In the genomic region with DNA sequence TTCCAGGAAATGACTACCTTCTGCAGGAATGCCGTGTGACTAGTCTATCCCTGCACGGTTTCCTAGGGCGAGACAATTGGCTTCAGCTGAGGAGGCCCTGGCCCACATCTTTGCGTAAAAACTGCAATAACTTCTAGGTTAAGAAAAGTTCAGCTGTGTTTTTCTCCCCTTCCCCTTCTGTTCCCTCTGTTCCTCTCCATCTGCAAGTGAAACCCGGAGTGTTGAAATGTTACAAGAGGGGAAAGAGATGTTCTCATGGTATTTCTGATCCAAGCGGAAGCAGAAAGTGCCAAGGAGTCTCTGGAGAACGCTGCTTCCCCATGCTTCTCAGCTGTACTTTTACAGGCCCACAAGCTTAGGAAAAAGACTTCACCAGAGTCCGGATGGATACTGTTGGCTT, we compare ENCODE assay signal across 11 mouse cellular contexts.
DNase-seq lines count a peak whose midpoint lies in the region; ATAC-seq lines count a peak whose summit lies in the region.
"Had no signal": no experiment of that assay in that cellular context is flagged by ENCODE, and none has a peak within 500 bp of the region (broad histone marks: within the 10 kb centered on the region; RNA-seq: fewer than 3 reads in every experiment).

No protein-coding gene starts in this region.

- no peak overlapping the region for H3K9ac ChIP-seq in kidney, embryonic 14.5 days (ENCODE audit: low read depth, low read length)
- H3K9ac ChIP-seq in heart, embryonic 13.5 days: no peak overlapping the region
- H3K9ac ChIP-seq in limb, embryonic 15.5 days: no peak overlapping the region
- H3K9ac ChIP-seq: forebrain, embryonic 13.5 days; lung, embryonic 15.5 days had no signal

- DNase-seq in kidney, postnatal 14 days: peak; percentile 11
- DNase-seq in gastrocnemius, postnatal 10 days: peak; percentile 26
- no peak for DNase-seq in c-Kit-positive CD71-positive TER-119-positive erythroid progenitor cells, embryonic 14.5 days (ENCODE audit: low spot score)
- no peak for DNase-seq in testis, postnatal 14 days (ENCODE audit: low spot score)
- DNase-seq in retina, postnatal 1 day: no peak
- DNase-seq: thymus, adult 18-20 months had no signal

- no peak overlapping the region for H3K4me2 ChIP-seq in kidney, embryonic 14.5 days (replicated peaks; ENCODE audit: low read depth, low read length)
- no peak overlapping the region for H3K4me2 ChIP-seq in heart, embryonic 13.5 days
- no peak overlapping the region for H3K4me2 ChIP-seq in limb, embryonic 15.5 days
- H3K4me2 ChIP-seq: forebrain, embryonic 13.5 days; lung, embryonic 15.5 days had no signal

- ATAC-seq in kidney, embryonic 14.5 days (ENCODE audit: low FRiP score, low TSS enrichment): no peak
- ATAC-seq in heart, embryonic 13.5 days (ENCODE audit: extremely low read depth, insufficient number of reproducible peaks, low FRiP score, low TSS enrichment): no peak
- peak; percentile 71; the same call in 1 of the 2 replicates for ATAC-seq in limb, embryonic 15.5 days (ENCODE audit: insufficient number of reproducible peaks, low FRiP score, low TSS enrichment, low read depth)
- ATAC-seq: forebrain, embryonic 13.5 days had no signal

- no peaks in the 10 kb centered on the region for H3K9me3 ChIP-seq in kidney, embryonic 14.5 days (ENCODE audit: control insufficient read depth, low read length)
- no peaks in the 10 kb centered on the region for H3K9me3 ChIP-seq in heart, embryonic 13.5 days
- H3K9me3 ChIP-seq in limb, embryonic 15.5 days: no peaks in the 10 kb centered on the region
- H3K9me3 ChIP-seq: forebrain, embryonic 13.5 days; lung, embryonic 15.5 days had no signal

- H3K4me1 ChIP-seq in kidney, embryonic 14.5 days (ENCODE audit: control insufficient read depth, insufficient read depth, low read length): peaks cover 7% of the 10 kb centered on the region; the same call in 1 of the 2 replicates
- peaks cover 44% of the 10 kb centered on the region for H3K4me1 ChIP-seq in heart, embryonic 13.5 days
- H3K4me1 ChIP-seq in limb, embryonic 15.5 days: peaks cover 37% of the 10 kb centered on the region

- H3K4me3 ChIP-seq in kidney, embryonic 14.5 days (ENCODE audit: low read length): no peak overlapping the region
- no peak overlapping the region for H3K4me3 ChIP-seq in heart, embryonic 13.5 days
- no peak overlapping the region for H3K4me3 ChIP-seq in limb, embryonic 15.5 days
- H3K4me3 ChIP-seq: forebrain, embryonic 13.5 days; lung, embryonic 15.5 days had no signal

- 60% methylated on average over 8 of the region's 8 CpGs for WGBS in kidney, embryonic 14.5 days
- 34% methylated on average over 8 of the region's 8 CpGs for WGBS in heart, embryonic 13.5 days
- 21% methylated on average over 8 of the region's 8 CpGs for WGBS in limb, embryonic 15.5 days

- no peak overlapping the region for H3K27ac ChIP-seq in kidney, embryonic 14.5 days (ENCODE audit: low read depth, low read length)
- H3K27ac ChIP-seq in heart, embryonic 13.5 days (replicated peaks): peak overlapping the region; percentile 70
- H3K27ac ChIP-seq in limb, embryonic 15.5 days: peak overlapping the region; percentile 86
- H3K27ac ChIP-seq: forebrain, embryonic 13.5 days; lung, embryonic 15.5 days had no signal

- H3K36me3 ChIP-seq in kidney, embryonic 14.5 days (ENCODE audit: control insufficient read depth, insufficient read depth, low read length): no peaks in the 10 kb centered on the region
- no peaks in the 10 kb centered on the region for H3K36me3 ChIP-seq in heart, embryonic 13.5 days
- H3K36me3 ChIP-seq in limb, embryonic 15.5 days: no peaks in the 10 kb centered on the region
- H3K36me3 ChIP-seq: lung, embryonic 15.5 days had no signal

- H3K27me3 ChIP-seq in kidney, embryonic 14.5 days (ENCODE audit: control insufficient read depth, insufficient read depth, low read length): no peaks in the 10 kb centered on the region
- H3K27me3 ChIP-seq in heart, embryonic 13.5 days (replicated peaks): no peaks in the 10 kb centered on the region; the same call in 1 of the 2 replicates
- H3K27me3 ChIP-seq in limb, embryonic 15.5 days: no peaks in the 10 kb centered on the region
- H3K27me3 ChIP-seq: forebrain, embryonic 13.5 days; lung, embryonic 15.5 days had no signal

Comparison
In these comparisons a context has a peak if more than half of its experiments do, and no peak if none do; other contexts are left out.
1. DNase-seq: peak in kidney, postnatal 14 days (single experiment) and gastrocnemius, postnatal 10 days (single experiment); none in c-Kit-positive CD71-positive TER-119-positive erythroid progenitor cells, embryonic 14.5 days (single experiment), testis, postnatal 14 days (single experiment) and retina, postnatal 1 day (single experiment).